Mouse (Mus musculus): Measurements from ENCODE around the gene Zbtb20. TPM values are rescaled to one million over a fixed set of nuclear protein-coding genes. Genes with fewer than 3 reads are reported as not detected.

Gene Zbtb20
- total RNA-seq (2021): 100 to 1,000 TPM; 108 to 119 TPM
- long read RNA-seq, experiment 1, partial matches to known transcripts: 12 of 40 reads
- long read RNA-seq, experiment 1, other reads (novel, unspliced or antisense): 28 of 40 reads
- long read RNA-seq, experiment 2, partial matches to known transcripts: 10 of 32 reads
- long read RNA-seq, experiment 2, other reads (novel, unspliced or antisense): 22 of 32 reads

DNA sequence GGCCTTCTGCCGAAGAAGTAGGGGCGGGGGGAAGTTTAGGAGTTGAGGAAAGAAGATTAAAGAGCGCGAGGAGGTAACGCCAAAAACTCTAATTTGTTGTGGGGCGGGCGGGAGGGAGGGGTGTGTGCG, at the start of gene Zbtb20:
Gene Zbtb20, plus strand, starts transcription at position 30 of the 129 bp plus-strand sequence.
- DNase-seq: no peak

DNA sequence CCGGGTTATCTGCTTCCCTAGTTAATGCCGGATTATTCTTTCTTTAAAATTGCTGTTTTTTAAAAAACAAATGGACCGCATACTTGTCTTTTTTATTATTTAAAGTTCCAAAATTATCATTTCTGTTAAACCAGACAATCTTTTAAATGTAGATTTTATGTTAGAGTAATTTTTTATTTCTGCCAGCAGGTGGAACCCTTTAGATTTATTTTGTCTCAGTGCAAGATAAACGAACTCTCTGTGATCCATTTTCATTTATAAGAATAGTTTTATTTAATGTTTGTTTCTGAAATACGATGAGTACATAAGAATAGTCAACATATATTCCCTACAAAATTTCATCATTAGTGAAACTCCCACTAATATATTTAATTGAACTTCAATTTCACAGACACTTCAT, 39.7 kb upstream of the Zbtb20 start:
- no peak for DNase-seq

DNA sequence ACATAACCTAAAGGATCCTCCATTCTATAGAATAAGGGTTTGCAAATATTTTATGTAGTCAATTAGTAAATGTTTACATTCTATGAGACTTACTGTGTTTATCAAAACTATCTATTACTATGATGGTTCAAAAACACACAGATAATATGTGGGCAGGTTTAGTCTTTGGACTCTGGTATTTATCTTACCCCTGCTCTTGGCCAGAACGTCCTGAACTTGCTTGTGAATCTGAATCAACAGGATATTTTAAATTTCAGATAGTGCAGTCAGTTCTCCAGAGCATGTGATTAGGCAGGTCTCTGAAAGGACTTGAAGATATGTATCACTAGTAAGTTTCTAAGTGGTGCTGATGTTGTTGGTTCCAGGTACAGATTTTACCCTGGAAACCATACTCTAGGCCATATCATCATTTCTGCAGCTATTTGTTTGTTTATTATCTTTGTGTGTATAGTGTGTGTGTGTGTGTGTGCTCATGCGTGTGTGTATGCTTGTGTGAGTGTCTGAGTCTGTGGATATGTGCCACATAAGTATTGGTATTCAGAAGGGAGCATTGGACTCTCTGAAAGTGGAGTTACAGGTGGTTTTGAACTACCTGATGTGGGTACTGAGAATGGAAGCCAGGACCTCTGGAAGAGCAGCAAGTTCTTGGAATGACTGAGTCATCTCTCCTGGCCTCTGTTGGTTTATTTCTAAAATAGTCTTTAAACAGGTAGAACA, 39.1 kb upstream of the Zbtb20 start:
- DNase-seq: no peak

DNA sequence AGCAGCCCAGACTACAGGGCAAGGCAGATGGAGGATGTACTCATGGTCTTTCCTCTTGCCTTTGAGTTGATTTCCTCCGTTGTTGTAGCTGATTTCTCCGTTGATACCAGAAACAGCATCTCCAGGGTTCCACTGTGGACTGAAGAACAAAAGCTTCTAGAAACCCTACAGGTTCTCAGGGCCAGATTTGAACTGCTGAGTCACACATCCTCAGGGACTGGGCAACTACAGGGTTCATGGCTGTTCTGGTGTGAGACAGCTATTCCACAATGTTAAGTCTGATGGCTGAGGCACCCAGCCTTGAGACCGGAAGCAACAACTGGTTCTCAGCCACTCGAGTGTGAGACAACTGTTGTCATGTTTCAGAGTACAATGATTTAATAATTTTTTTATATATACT, 37.5 kb upstream of the Zbtb20 start:
- DNase-seq: no peak

- DNase-seq: no peak
Observed at GRCm38 (mm10) chr16:42857564-42858183, 18.0 kb upstream of the Zbtb20 start.

- no peak for DNase-seq
Observed at GRCm38 (mm10) chr16:42859251-42859650, 16.4 kb upstream of the Zbtb20 start.

DNA sequence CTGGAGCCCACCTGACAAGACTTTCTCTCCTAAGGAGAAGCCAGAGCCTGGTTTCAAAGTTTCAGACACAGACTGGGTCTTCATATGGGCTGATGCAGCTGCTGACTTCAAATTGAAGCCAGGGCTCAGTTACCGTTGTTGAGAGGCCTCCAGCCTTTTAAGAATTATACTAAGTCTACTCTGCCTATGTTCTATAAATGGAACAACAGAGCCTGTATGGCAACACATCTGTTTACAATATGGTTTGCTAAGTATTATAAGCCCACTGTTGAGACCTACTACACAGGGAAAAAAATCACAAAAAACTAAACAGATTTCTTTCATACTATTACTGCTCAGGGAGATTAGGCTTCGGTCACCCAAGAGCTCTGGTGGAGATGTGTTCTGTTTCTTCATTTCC, 12.4 kb upstream of the Zbtb20 start:
- DNase-seq: no peak

DNA sequence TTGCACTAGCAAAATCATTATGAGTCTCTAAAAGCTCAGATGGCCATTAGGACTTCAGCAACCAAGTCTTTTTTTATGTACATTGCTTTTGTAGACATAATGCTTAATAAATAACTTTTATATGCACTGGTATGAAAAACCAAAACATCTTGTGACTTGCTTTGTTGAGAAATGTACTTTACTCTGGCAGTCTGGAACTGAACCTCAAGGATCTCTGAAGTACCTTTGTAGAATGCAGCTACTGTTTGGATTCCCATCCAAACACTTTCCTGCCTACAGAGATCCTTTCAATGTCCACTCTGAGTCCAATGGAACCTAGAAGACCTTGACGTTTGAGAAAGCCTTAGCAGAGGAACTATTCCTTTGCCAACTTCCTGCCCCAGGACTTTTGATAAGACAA, 9.6 kb upstream of the Zbtb20 start:
- no peak for DNase-seq

GRCm38 (mm10) chr16:42872101-42872500, 3.6 kb upstream of the Zbtb20 start:
- no peak for DNase-seq

GRCm38 (mm10) chr16:42873942-42874341, 1.7 kb upstream of the Zbtb20 start:
- no peak for DNase-seq

- DNase-seq: peak; percentile 24
Observed at GRCm38 (mm10) chr16:42874456-42874855, 1.2 kb upstream of the Zbtb20 start.

DNA sequence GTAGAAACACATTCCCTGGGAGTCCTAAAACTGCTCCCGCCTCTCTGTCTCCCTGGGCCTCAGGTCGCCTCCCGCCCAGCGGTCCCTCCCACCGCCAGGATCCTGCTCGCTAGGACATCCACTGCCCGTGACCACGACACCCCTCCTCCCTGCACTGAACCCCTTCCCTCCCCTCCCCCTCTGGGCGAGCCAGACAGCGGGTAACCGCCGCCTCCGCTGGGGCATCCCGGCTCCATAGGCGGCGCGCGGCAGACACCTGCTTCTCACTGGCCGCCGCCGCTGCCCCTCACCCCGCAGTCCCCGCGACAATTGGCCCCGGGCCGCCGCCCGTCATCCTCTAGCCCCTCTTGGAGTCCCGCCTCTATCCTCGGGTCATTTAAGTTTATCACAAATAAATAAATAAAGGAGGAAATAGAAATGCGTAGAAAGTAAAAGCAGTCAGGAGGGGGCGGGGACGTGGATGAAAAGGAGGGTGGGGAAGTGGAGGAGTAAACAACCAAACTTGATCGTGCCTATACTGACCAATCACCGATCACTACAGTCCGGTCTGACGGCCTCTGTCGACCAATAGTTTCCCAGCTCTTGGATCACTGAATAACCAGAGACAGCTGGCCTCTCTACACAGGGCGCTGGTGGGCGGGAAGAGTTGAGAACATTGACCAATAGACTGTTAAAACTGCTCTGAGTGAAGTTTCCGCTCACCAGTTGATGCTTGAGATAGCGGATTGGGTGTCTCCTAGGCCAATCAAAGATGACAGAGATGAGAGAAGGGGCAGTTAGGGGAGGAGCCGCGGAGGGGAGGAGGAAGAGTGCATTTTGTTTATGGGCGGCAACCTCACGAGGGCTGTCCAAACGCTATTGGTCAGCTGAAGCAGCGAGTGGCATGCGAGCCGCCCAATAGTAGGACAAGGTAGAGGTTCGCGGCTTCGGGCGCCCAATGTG, 500 bp upstream of the Zbtb20 start:
- DNase-seq: peak; percentile 98

- DNase-seq: peak; percentile 80
Observed at GRCm38 (mm10) chr16:42876021-42877000, 630 bp downstream of the Zbtb20 start.

DNA sequence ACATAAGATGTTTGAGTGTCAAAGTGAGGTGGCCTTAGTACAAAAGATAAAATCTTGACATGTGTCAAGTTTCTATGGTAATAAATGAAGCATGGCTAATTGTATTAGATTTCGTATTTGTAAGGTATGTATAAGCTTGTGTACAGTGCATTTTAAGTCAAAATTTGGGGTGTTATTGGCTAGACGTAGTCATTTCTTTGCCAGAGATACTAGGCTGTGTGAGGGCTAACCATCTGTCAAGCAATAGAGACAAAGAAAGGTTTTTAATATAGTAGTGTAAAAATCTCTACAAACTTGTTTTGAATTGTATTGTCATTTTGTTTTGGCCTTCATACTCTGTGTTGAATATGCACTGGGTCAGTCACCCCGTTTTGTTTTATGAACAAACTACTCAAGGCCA, 4.4 kb downstream of the Zbtb20 start:
- DNase-seq: no peak

DNA sequence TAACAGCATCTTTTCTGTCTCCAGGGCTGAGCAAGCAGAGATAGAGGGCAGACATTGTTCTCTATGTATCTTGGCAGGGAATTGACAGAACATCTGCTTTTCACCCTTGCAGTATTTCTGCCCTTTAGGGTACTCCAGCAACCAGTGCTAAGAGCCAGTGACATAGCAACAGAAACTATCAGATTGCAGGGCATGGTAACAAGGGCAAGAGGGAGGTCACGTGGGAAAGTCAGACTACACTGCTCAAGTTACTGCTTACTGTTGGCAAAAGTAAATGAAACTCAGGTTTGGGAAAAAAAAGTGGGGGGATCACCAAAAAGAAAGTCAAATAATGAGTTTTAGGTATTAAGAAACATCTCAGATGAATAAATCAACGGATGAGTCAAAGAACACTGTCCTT, 9.9 kb downstream of the Zbtb20 start:
- no peak for DNase-seq

GRCm38 (mm10) chr16:42885964-42886363, 10.3 kb downstream of the Zbtb20 start:
- no peak for DNase-seq

DNA sequence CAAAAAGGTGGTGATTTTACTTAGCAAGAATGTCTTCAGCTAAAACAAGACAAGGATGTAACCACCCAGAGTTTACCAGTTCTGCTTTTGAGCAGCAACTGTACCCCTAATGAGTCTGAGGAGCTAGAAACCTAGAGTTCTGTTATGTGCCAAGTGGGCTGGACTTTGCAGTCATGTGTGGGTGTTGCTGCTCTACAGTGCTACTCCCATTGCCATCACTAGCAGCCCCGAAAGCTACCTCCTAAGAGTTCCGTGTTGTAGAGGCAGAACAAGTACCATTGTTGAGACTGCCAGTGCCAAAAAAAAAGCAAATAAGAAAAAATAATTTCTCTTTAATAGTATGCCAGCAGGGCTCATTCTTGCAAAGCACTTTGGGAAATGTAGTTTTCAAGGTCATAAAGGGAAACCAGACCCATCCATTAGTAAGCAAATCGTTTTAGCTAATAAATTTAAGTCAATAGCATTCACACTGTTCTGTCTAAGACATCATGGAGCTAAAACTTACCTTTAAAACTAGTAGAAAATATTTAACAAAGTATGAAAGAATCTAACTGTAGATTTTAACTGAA, 21.5 kb downstream of the Zbtb20 start:
- DNase-seq: no peak

DNA sequence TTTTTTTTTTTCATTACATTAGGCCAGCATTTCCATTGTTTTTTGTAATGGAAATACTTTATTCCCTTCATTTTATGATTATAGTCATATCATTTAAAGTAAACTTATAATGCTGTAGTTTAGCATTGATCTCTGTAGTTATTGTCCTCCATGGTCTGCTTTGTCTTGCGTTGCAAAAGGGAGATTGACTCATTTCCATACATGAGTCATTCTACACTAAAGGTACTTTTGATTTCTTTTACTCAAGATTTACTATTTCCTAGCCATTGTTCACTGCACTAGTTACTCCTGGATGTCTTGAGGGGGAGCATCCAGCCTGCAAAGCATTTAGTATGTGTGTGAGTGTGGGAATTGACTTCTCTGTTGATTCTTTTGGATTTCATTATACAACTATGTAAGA, 24.6 kb downstream of the Zbtb20 start:
- DNase-seq: no peak

DNA sequence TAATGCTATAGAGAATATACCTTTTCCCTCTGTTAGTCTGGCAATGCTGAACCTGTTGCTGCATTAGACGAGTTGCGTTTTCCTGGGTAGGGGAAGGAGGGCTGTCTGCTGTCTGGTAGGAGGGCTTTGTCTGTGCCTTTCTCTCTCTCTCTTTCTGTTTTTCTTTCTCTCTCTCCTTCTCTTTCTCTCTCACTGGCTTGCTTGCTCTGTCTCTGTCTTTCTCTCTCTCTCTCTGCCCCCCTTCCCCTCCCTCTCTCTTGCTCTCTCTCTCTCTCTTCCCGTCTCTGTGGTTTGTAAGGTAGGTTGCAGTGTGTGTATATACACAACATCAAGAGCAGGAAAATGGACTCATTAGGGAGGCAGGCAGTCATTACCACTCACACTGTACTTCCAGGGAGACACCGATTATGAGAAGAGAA, 31.6 kb downstream of the Zbtb20 start:
- peak; percentile 10 for DNase-seq

GRCm38 (mm10) chr16:42908381-42908780, 32.7 kb downstream of the Zbtb20 start:
- no peak for DNase-seq

- DNase-seq: no peak
Observed at GRCm38 (mm10) chr16:42908896-42909295, 33.2 kb downstream of the Zbtb20 start.

DNA sequence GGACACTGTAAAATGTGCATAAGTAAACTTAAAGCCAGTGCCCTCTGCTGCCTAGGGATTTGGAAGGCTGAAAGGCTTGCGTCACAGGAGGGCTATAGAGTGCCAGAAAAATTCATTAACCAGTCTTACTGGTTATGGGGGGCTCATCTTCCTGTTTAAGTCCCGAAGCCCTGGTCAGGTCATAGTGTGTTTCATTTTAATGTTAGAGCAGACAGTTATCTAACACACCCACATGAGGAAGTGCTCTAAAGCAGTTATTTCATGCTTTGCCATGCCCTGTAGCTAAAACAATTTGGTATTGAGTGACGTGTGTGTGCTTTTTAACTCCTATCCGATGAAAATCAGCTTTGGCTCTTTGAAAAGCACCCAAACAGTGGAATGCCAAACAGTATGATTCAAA, 34.3 kb downstream of the Zbtb20 start:
- no peak for DNase-seq

All from gastrocnemius, postnatal 10 days (tissue).